Mouse (Mus musculus) 416B (cell line): ENCODE data around the gene Ccdc7a.

ENCODE experiments used
- DNase-seq: peaks from one replicate; pipeline ENCODE4 v3.0.0; 2011; ENCODE audit warnings: low read depth

The Ccdc7a gene

GRCm38 (mm10) chr8:128686429-128686990 lies 378.8 kb downstream of the Ccdc7a start:
- peak; percentile 61 for DNase-seq

- peak; percentile 90 for DNase-seq
These were observed 379.5 kb downstream of the Ccdc7a start, which contains the start of gene Itgb1 for GRCm38 (mm10) chr8:128685507-128686428. TSS of gene Itgb1 (plus strand) at chr8:128685654.

- no peak for DNase-seq
These were observed 380.5 kb downstream of the Ccdc7a start for GRCm38 (mm10) chr8:128684609-128685506.
